Mouse (Mus musculus): ENCODE results near the gene Ltb4r2. TPM values are rescaled to one million over a fixed set of nuclear protein-coding genes. Genes with fewer than 3 reads are reported as not detected.
A peak's percentile ranks its signal among the peaks of the same experiment; 100 is the strongest.

The Ltb4r2 gene
- total and polyA plus RNA-seq, 3 experiments, result 0.20 TPM; not detected in 1

DNA sequence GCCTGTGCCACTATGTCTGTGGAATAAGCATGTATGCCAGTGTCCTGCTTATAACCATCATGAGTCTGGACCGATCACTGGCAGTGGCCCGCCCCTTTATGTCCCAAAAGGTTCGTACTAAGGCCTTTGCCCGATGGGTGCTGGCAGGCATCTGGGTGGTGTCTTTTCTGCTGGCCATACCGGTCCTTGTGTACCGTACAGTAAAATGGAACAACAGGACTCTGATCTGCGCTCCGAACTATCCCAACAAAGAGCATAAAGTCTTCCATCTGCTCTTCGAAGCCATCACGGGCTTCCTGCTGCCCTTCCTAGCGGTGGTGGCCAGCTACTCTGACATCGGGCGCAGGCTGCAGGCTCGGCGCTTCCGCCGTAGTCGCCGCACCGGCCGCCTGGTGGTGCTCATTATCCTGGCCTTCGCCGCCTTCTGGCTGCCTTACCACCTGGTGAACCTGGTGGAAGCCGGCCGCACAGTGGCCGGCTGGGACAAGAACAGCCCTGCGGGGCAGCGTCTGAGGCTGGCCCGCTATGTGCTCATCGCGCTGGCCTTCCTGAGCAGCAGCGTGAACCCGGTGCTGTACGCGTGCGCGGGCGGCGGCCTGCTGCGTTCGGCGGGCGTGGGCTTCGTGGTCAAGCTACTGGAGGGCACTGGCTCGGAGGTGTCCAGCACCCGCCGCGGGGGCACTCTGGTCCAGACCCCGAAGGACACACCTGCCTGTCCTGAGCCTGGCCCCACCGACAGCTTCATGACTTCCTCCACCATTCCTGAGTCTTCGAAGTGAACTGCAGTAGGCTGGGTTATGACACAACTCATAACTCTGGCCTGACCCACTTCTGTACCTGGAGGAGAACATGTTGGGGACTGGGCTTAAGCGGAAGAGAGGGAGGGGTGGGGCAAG is 6.5 kb downstream of the Ltb4r2 start:
- H3K4me1 ChIP-seq (ENCODE audit: control insufficient read depth, insufficient read depth, low read length), result peaks cover 5% of the 10 kb centered on the region
- DNase-seq, result peak; percentile 69 to 74
- H3K9ac ChIP-seq (ENCODE audit: low read depth, low read length), result peak overlapping the region; percentile 55
- H3K27ac ChIP-seq, result no peak overlapping the region
- no peaks in the 10 kb centered on the region for H3K36me3 ChIP-seq (ENCODE audit: control insufficient read depth, insufficient read depth, low read length)
- TF ChIP-seq POLR2A (IDR thresholded peaks at IDR 0.05; ENCODE audit: insufficient read depth, low read depth, low read length) (0 out of 2 replicates have a peak, but pooled peaks have one; percentile 16), EP300 (IDR thresholded peaks at IDR 0.05; ENCODE audit: insufficient read depth, low read depth, low read length) (no peak), CTCF (IDR thresholded peaks at IDR 0.05) (peak; percentile 74)
- intact Hi-C loops (cut with DNase I), result no loop called here
- H3K27me3 ChIP-seq (ENCODE audit: control insufficient read depth, insufficient read depth, low read length), result no peaks in the 10 kb centered on the region
- 22% methylated on average over 52 of the region's 52 CpGs for WGBS
- peak overlapping the region; percentile 40 for H3K4me3 ChIP-seq
- H3K79me2 ChIP-seq (replicated peaks; ENCODE audit: control insufficient read depth, insufficient read depth, low read length), result no peaks in the 10 kb centered on the region

DNA sequence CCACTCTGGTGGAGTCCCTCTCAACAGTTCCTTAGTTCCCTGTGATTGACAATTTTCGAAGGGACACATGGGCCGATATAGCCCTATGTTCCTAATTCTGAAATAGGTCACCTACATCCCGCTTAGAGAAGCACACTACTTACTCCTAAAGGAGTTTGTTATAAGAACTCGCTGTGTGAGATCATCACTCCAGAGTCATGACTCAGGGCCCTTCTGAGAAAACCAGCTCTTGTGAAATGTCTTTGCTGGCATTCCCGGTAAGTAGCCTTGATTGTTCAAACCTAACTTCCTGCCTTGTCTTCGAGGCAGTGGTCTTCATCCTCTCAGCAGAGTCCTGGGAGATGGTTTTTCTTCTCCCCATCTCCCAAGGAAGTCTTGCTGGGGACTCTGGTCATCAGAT is 7.3 kb downstream of the Ltb4r2 start:
- TF ChIP-seq CTCF (IDR thresholded peaks at IDR 0.05), result no peak
- TF ChIP-seq POLR2A (IDR thresholded peaks at IDR 0.05; ENCODE audit: insufficient read depth, low read depth, low read length), result no peak
- no peak for TF ChIP-seq EP300 (IDR thresholded peaks at IDR 0.05; ENCODE audit: insufficient read depth, low read depth, low read length)
- 77% methylated on average over 6 of the region's 6 CpGs for WGBS
- no peaks in the 10 kb centered on the region for H3K79me2 ChIP-seq (replicated peaks; ENCODE audit: control insufficient read depth, insufficient read depth, low read length)
- DNase-seq, result no peak
- H3K4me3 ChIP-seq, result no peak overlapping the region
- intact Hi-C loops (cut with DNase I), result no loop called here
- H3K36me3 ChIP-seq (ENCODE audit: control insufficient read depth, insufficient read depth, low read length), result no peaks in the 10 kb centered on the region
- H3K27me3 ChIP-seq (ENCODE audit: control insufficient read depth, insufficient read depth, low read length), result no peaks in the 10 kb centered on the region
- H3K4me1 ChIP-seq (ENCODE audit: control insufficient read depth, insufficient read depth, low read length), result no peaks in the 10 kb centered on the region
- no peak overlapping the region for H3K27ac ChIP-seq
- H3K9ac ChIP-seq (ENCODE audit: low read depth, low read length), result no peak overlapping the region

DNA sequence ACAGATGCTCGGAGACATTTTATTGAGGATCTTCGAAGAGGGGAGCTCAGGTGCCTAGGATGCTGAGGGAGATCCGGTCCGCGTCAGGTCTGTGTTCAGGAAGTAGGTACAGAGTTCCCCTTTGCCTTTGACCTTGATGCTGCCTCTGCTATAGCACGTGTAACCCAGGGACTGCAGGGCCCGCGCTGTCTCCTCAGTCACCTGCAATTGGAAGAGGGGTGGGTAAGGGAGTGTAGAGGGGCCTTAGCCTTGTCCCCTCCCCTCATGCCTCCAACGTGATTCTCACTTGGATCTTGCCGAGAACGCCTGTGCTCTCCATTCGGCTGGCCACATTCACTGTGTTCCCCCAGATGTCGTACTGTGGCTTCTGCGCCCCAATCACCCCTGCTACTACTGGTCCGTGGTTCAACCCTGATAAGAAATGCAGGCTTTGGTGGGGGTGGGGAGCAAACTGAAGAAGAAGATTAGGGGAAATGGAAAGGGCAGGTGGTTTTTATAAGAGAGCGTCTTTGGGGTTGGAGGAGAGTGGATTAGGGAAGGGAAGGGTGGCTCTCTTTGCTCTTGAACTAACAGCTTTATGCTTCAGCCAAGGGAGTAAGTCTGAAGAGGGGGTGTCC is 8.0 kb downstream of the Ltb4r2 start:
- H3K27me3 ChIP-seq (ENCODE audit: control insufficient read depth, insufficient read depth, low read length), result no peaks in the 10 kb centered on the region
- H3K27ac ChIP-seq, result no peak overlapping the region
- TF ChIP-seq CTCF (IDR thresholded peaks at IDR 0.05) (no peak), EP300 (IDR thresholded peaks at IDR 0.05; ENCODE audit: insufficient read depth, low read depth, low read length) (no peak), POLR2A (IDR thresholded peaks at IDR 0.05; ENCODE audit: insufficient read depth, low read depth, low read length) (no peak)
- H3K4me3 ChIP-seq, result no peak overlapping the region
- intact Hi-C loops (cut with DNase I), result no loop called here
- no peaks in the 10 kb centered on the region for H3K79me2 ChIP-seq (replicated peaks; ENCODE audit: control insufficient read depth, insufficient read depth, low read length)
- no peak overlapping the region for H3K9ac ChIP-seq (ENCODE audit: low read depth, low read length)
- no peaks in the 10 kb centered on the region for H3K36me3 ChIP-seq (ENCODE audit: control insufficient read depth, insufficient read depth, low read length)
- no peaks in the 10 kb centered on the region for H3K4me1 ChIP-seq (ENCODE audit: control insufficient read depth, insufficient read depth, low read length)
- no peak for DNase-seq
- 84% methylated on average over 16 of the region's 16 CpGs for WGBS

DNA sequence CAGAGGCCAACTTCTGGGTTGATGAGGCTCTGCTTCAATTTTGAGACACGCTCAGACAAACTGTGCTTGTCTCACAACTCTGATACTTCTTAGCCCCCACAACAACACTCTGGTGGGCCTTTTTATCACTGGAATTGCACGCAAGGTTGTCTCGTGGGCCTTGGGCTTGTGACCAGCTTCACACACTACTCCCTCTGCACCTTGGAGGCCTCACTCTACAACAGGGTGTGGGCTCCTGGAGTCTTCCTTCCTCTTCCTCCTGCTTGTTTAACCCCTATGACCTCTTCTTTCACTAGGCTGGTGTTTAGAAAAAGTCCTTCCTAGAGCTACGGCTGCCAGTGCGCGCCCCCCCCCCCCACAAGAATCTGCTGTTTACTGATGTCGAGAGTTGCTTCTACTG is 15.5 kb downstream of the Ltb4r2 start:
- H3K27ac ChIP-seq, result no peak overlapping the region
- 46% methylated on average over 7 of the region's 7 CpGs for WGBS
- intact Hi-C loops (cut with DNase I), result no loop called here
- H3K27me3 ChIP-seq (ENCODE audit: control insufficient read depth, insufficient read depth, low read length), result no peaks in the 10 kb centered on the region
- no peak overlapping the region for H3K4me3 ChIP-seq
- TF ChIP-seq POLR2A (IDR thresholded peaks at IDR 0.05; ENCODE audit: insufficient read depth, low read depth, low read length) (no peak), EP300 (IDR thresholded peaks at IDR 0.05; ENCODE audit: insufficient read depth, low read depth, low read length) (no peak), CTCF (IDR thresholded peaks at IDR 0.05) (no peak)
- DNase-seq, result no peak
- no peak overlapping the region for H3K9ac ChIP-seq (ENCODE audit: low read depth, low read length)
- H3K4me1 ChIP-seq (ENCODE audit: control insufficient read depth, insufficient read depth, low read length), result peaks cover 6% of the 10 kb centered on the region
- H3K79me2 ChIP-seq (replicated peaks; ENCODE audit: control insufficient read depth, insufficient read depth, low read length), result no peaks in the 10 kb centered on the region
- H3K36me3 ChIP-seq (ENCODE audit: control insufficient read depth, insufficient read depth, low read length), result no peaks in the 10 kb centered on the region; the same call in 1 of the 2 replicates

DNA sequence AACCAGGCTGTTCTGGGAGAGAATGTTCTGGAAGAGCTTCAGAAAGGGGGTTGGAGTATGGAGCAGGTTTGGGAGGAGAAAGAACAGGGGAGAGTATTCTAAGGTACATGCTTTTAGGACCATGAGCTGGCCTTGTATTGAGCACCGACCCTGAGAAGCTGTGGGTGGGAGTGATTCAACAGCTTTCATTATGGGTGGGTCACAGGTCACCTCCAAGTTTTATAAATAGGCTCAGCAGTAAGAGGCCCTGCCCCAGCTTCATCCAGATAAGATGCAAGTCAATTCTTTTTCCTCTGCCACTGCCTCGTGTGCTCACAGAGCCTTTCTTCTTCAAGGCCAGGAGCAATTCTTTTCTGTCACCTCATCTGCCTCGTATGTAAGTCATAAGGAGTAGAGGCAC is 15.9 kb downstream of the Ltb4r2 start:
- WGBS, result 36% methylated on average over 3 of the region's 3 CpGs

More for the DNA sequence above, 15.9 kb downstream of the Ltb4r2 start:
- Histone ChIP-seq H3K4me3 (no peak overlapping the region), H3K9ac (ENCODE audit: low read depth, low read length) (no peak overlapping the region), H3K27me3 (ENCODE audit: control insufficient read depth, insufficient read depth, low read length) (no peaks in the 10 kb centered on the region), H3K4me1 (ENCODE audit: control insufficient read depth, insufficient read depth, low read length) (peaks cover 6% of the 10 kb centered on the region), H3K36me3 (ENCODE audit: control insufficient read depth, insufficient read depth, low read length) (no peaks in the 10 kb centered on the region; the same call in 1 of the 2 replicates), H3K27ac (peak overlapping the region; percentile 17), H3K79me2 (replicated peaks; ENCODE audit: control insufficient read depth, insufficient read depth, low read length) (no peaks in the 10 kb centered on the region)
- no peak for TF ChIP-seq CTCF (IDR thresholded peaks at IDR 0.05)
- no peak for TF ChIP-seq POLR2A (IDR thresholded peaks at IDR 0.05; ENCODE audit: insufficient read depth, low read depth, low read length)
- no peak for TF ChIP-seq EP300 (IDR thresholded peaks at IDR 0.05; ENCODE audit: insufficient read depth, low read depth, low read length)
- intact Hi-C loops (cut with DNase I), result no loop called here
- DNase-seq, result no peak

All from heart, adult 2 months (tissue).